Mouse (Mus musculus) testis, adult 2 months (tissue): Measurements from ENCODE around the gene Olfr1082.
"Not testable (repeated sequence)": the region's sequence is repeated elsewhere in the genome, so short reads cannot be mapped to it uniquely, and the experiment has no call there.

Experiments
- CTCF ChIP-seq: fragments of 200-500 bp; IDR thresholded peaks from 2 replicates; pipeline ENCODE4 v1.5.1; 2012; ENCODE audit warnings: low read depth, mild to moderate bottlenecking, inconsistent platforms, low read length, moderate library complexity; ENCODE audit not compliant: control insufficient read depth, insufficient read depth, insufficient replicate concordance
- POLR2A ChIP-seq: fragments of 200-500 bp; IDR thresholded peaks from 2 replicates; pipeline ENCODE4 v1.6.1; 2012; ENCODE audit warnings: low read depth, mild to moderate bottlenecking, inconsistent platforms, low read length, moderate library complexity; ENCODE audit not compliant: control insufficient read depth

GRCm38 (mm10) chr2:86639625-86640024 lies 40.9 kb upstream of the Olfr1082 start, which contains the start of gene Olfr1084:
- not testable (repeated sequence) for TF ChIP-seq POLR2A, CTCF
